Mouse (Mus musculus): Measurements from ENCODE around the gene Stom. TPM values are rescaled to one million over a fixed set of nuclear protein-coding genes. Genes with fewer than 3 reads are reported as not detected.

Gene Stom
- polyA plus RNA-seq, 1 experiment from 2014 or later, result 8.0 TPM

- H3K36me3 ChIP-seq (ENCODE audit: poor library complexity, severe bottlenecking), result no peaks in the 10 kb centered on the region
- H3K4me2 ChIP-seq, result no peak overlapping the region
- H3K27ac ChIP-seq, result no peak overlapping the region
- no peak for ATAC-seq
- peaks cover 8% of the 10 kb centered on the region for H3K4me1 ChIP-seq
- 85% methylated on average over 4 of the region's 4 CpGs for WGBS
- no peak overlapping the region for H3K4me3 ChIP-seq
- H3K9ac ChIP-seq, result no peak overlapping the region
- no peaks in the 10 kb centered on the region for H3K9me3 ChIP-seq (replicated peaks)
- H3K27me3 ChIP-seq, result no peaks in the 10 kb centered on the region
Measured at GRCm38 (mm10) chr2:35317604-35318003, 19.2 kb downstream of the Stom start.

DNA sequence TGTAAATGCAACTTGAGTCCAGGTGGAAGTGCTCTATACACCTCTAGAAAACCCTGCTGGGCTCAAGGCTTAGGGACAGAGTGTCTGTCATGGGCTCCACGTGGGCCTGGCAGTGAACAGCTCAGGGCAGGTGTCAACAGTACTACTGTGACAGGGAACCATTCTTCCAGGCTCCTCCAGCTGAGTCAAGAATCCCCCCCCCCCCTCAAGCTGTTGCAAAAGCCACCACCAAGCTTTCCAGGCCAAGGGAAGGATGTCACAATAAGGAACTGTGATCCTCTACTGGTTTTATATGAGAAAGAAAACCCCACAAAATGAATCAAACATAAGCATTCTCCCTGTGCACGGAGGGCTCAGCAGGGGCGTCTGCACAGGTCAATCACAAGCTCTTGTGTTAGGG is 22.5 kb downstream of the Stom start:
- H3K36me3 ChIP-seq (ENCODE audit: poor library complexity, severe bottlenecking), result no peaks in the 10 kb centered on the region
- no peak overlapping the region for H3K4me3 ChIP-seq
- ATAC-seq, result no peak
- WGBS, result 21% methylated on average over 3 of the region's 3 CpGs
- H3K4me1 ChIP-seq, result no peaks in the 10 kb centered on the region
- no peak overlapping the region for H3K27ac ChIP-seq
- 0 out of 2 replicates have a peak, but pooled peaks cover 7% of the 10 kb centered on the region for H3K9me3 ChIP-seq (replicated peaks)
- no peak overlapping the region for H3K4me2 ChIP-seq
- H3K27me3 ChIP-seq, result no peaks in the 10 kb centered on the region
- no peak overlapping the region for H3K9ac ChIP-seq

DNA sequence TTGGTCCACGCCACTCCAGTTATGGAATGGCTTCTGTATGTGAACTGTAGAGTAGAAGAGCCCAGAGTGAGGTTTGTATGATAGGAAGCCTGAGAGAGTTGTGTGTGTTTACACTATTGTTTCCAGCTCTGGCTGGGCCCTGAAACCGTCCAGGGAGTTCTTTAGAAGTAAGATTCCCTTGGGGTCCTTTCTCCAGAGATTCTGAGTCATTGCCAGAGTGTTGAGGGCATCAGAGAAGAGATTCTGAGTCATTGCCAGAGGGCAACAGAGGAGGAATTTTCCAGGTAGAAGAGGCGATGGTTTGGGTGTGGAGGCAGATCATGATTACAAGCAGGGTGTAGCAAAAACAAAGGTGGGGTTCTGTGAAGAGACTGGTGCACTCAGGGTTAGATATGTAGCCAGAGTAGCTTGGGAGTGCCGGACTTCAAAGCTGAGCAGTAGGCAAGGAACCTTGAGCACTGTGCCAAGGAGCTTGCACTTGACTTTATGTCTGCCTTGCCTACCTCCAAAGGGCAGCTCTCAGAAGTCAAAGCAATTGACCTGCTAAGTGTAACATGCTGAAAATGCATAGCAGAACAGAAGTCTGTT is 26.8 kb downstream of the Stom start:
- Histone ChIP-seq H3K4me3 (no peak overlapping the region), H3K4me2 (no peak overlapping the region), H3K27me3 (no peaks in the 10 kb centered on the region), H3K9me3 (replicated peaks) (0 out of 2 replicates have a peak, but pooled peaks cover 7% of the 10 kb centered on the region), H3K36me3 (ENCODE audit: poor library complexity, severe bottlenecking) (no peaks in the 10 kb centered on the region), H3K9ac (no peak overlapping the region), H3K4me1 (no peaks in the 10 kb centered on the region), H3K27ac (no peak overlapping the region)
- whole genome bisulfite sequencing, result 90% methylated on average over 4 of the region's 4 CpGs
- no peak for ATAC-seq

- Histone ChIP-seq H3K4me2 (no peak overlapping the region), H3K4me3 (no peak overlapping the region), H3K9ac (no peak overlapping the region), H3K27me3 (no peaks in the 10 kb centered on the region), H3K9me3 (replicated peaks) (0 out of 2 replicates have a peak, but pooled peaks cover 7% of the 10 kb centered on the region), H3K36me3 (ENCODE audit: poor library complexity, severe bottlenecking) (no peaks in the 10 kb centered on the region), H3K27ac (no peak overlapping the region), H3K4me1 (no peaks in the 10 kb centered on the region)
- ATAC-seq, result no peak
- WGBS, result 63% methylated on average over 1 of the region's 1 CpGs
Measured at GRCm38 (mm10) chr2:35308166-35308565, 28.6 kb downstream of the Stom start.

- Histone ChIP-seq H3K4me1 (no peaks in the 10 kb centered on the region), H3K27ac (no peak overlapping the region), H3K4me3 (no peak overlapping the region), H3K27me3 (no peaks in the 10 kb centered on the region), H3K9ac (no peak overlapping the region), H3K4me2 (no peak overlapping the region), H3K9me3 (replicated peaks) (no peaks in the 10 kb centered on the region), H3K36me3 (ENCODE audit: poor library complexity, severe bottlenecking) (no peaks in the 10 kb centered on the region)
- WGBS, result 87% methylated on average over 13 of the region's 13 CpGs
- ATAC-seq, result no peak
Measured at GRCm38 (mm10) chr2:35302049-35302885, 34.5 kb downstream of the Stom start.

GRCm38 (mm10) chr2:35299437-35299836 is 37.3 kb downstream of the Stom start:
- WGBS, result 92% methylated on average over 2 of the region's 2 CpGs
- Histone ChIP-seq H3K4me1 (no peaks in the 10 kb centered on the region), H3K9ac (no peak overlapping the region), H3K4me2 (no peak overlapping the region), H3K27me3 (no peaks in the 10 kb centered on the region), H3K36me3 (ENCODE audit: poor library complexity, severe bottlenecking) (no peaks in the 10 kb centered on the region), H3K9me3 (replicated peaks) (no peaks in the 10 kb centered on the region), H3K27ac (no peak overlapping the region), H3K4me3 (no peak overlapping the region)
- no peak for ATAC-seq

DNA sequence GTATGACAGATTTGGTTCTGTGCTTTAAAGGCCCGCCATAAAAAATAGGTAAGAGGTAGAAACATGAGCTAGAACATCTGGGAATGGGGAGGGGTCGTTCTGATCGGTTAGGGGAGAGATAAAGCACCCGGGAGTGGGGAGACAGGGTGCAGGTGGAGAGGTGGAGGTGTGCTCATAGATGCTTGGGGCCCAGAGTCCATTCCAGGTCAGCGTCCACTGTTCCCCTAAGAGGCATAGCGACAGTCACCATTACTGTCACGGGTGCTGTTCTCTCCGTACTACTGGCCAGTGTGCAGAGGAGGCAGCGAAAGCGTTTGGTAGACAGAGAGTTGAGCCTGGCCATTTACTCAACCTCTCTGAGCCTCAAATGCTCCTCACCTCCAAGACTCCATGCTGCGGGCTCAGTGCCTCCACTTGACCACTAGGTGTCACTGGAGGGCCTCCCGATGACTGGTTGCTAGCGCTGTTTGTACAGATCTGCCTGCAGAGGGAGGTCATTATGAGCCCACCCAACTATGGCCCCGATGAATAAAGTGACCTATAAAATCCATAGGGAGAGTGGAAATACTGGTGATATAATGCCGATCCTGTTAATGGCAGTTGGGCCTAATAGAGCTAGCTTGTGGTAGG is 39.0 kb downstream of the Stom start:
- Histone ChIP-seq H3K36me3 (ENCODE audit: poor library complexity, severe bottlenecking) (no peaks in the 10 kb centered on the region), H3K4me1 (no peaks in the 10 kb centered on the region), H3K27me3 (no peaks in the 10 kb centered on the region), H3K27ac (no peak overlapping the region), H3K9ac (no peak overlapping the region), H3K9me3 (replicated peaks) (no peaks in the 10 kb centered on the region), H3K4me3 (no peak overlapping the region), H3K4me2 (no peak overlapping the region)
- WGBS, result 27% methylated on average over 15 of the region's 15 CpGs
- ATAC-seq, result peak; percentile 69; the same call in 1 of the 2 replicates

GRCm38 (mm10) chr2:35293291-35293690 is 43.5 kb downstream of the Stom start:
- Histone ChIP-seq H3K9ac (no peak overlapping the region), H3K27me3 (no peaks in the 10 kb centered on the region), H3K36me3 (ENCODE audit: poor library complexity, severe bottlenecking) (no peaks in the 10 kb centered on the region), H3K4me2 (no peak overlapping the region), H3K9me3 (replicated peaks) (no peaks in the 10 kb centered on the region), H3K4me1 (no peaks in the 10 kb centered on the region), H3K4me3 (no peak overlapping the region), H3K27ac (no peak overlapping the region)
- no peak for ATAC-seq
- 93% methylated on average over 8 of the region's 8 CpGs for WGBS

DNA sequence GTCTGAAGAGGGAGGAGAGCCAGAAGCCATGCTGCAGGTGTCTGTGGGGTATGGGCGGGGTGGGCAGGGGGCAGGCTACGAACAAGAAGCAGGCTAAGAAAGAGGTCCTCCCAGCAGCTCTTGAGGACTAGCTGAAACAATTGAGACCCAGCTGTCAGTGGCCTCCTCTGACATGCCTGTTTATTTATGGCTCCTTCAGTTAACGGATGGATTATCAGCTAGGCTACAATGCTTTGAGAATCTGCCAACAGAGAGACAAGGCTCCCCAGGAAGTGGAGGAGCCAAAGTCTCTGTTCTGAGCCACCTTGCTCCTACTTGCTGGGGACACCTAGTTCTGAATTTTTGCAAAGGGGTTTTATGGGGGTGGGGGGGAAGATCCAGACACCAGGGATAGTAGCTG is 44.1 kb downstream of the Stom start:
- Histone ChIP-seq H3K9me3 (replicated peaks) (no peaks in the 10 kb centered on the region), H3K9ac (no peak overlapping the region), H3K27ac (no peak overlapping the region), H3K27me3 (no peaks in the 10 kb centered on the region), H3K36me3 (ENCODE audit: poor library complexity, severe bottlenecking) (no peaks in the 10 kb centered on the region), H3K4me2 (no peak overlapping the region), H3K4me3 (no peak overlapping the region), H3K4me1 (no peaks in the 10 kb centered on the region)
- 61% methylated on average over 3 of the region's 3 CpGs for WGBS
- ATAC-seq, result no peak

DNA sequence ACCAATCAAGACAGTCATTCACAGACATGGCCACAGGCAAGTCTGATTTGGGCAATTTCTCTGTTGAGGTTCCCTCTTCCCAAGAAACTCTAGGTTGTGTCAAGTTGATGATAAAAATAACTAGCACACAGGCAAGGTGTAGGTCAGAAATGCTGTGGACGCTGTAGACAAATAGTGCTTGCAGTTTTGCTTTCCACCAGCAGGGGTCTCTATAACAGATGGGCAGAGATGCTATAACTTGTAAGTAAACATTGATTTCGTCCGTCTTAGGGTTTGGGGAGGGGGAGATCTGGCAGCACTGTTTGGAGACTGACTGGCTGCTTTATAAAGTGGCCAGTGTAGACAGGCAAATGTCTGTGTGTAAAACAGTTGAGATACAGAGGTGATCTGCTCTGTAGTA is 44.9 kb downstream of the Stom start:
- ATAC-seq, result no peak
- H3K36me3 ChIP-seq (ENCODE audit: poor library complexity, severe bottlenecking), result no peaks in the 10 kb centered on the region
- 27% methylated on average over 3 of the region's 3 CpGs for WGBS
- no peaks in the 10 kb centered on the region for H3K9me3 ChIP-seq (replicated peaks)
- H3K27me3 ChIP-seq, result no peaks in the 10 kb centered on the region
- H3K9ac ChIP-seq, result no peak overlapping the region
- H3K4me2 ChIP-seq, result no peak overlapping the region
- no peak overlapping the region for H3K4me3 ChIP-seq
- H3K4me1 ChIP-seq, result no peaks in the 10 kb centered on the region
- no peak overlapping the region for H3K27ac ChIP-seq

GRCm38 (mm10) chr2:35288758-35289635 is 47.8 kb downstream of the Stom start:
- no peak overlapping the region for H3K4me3 ChIP-seq
- no peaks in the 10 kb centered on the region for H3K36me3 ChIP-seq (ENCODE audit: poor library complexity, severe bottlenecking)
- peak; percentile 62 for ATAC-seq
- no peaks in the 10 kb centered on the region for H3K9me3 ChIP-seq (replicated peaks)
- no peak overlapping the region for H3K27ac ChIP-seq
- H3K4me1 ChIP-seq, result no peaks in the 10 kb centered on the region
- 0 out of 2 replicates have a peak, but pooled peaks cover 3% of the 10 kb centered on the region for H3K27me3 ChIP-seq
- H3K4me2 ChIP-seq, result no peak overlapping the region
- 42% methylated on average over 13 of the region's 13 CpGs for WGBS
- H3K9ac ChIP-seq, result no peak overlapping the region

Measured in forebrain, embryonic 13.5 days (tissue).